Mouse (Mus musculus): ENCODE results near the gene Mgmt. TPM values are rescaled to one million over a fixed set of nuclear protein-coding genes. Genes with fewer than 3 reads are reported as not detected.

Gene Mgmt
- polyA plus RNA-seq, 1 experiment from 2014 or later = 8.1 TPM

- ATAC-seq (ENCODE audit: insufficient number of reproducible peaks, insufficient read depth, low FRiP score, low read depth) = no peak
- 82% methylated on average over 4 of the region's 4 CpGs for WGBS
- H3K27ac ChIP-seq (replicated peaks in 1 of 2; ENCODE audit: control insufficient read depth in 1 of 2, insufficient read depth in 1 of 2, low read depth in 2 of 2, low read length in 2 of 2) = no peak overlapping the region
Measured at GRCm38 (mm10) chr7:137037471-137037870, 143.1 kb downstream of the Mgmt start.

DNA sequence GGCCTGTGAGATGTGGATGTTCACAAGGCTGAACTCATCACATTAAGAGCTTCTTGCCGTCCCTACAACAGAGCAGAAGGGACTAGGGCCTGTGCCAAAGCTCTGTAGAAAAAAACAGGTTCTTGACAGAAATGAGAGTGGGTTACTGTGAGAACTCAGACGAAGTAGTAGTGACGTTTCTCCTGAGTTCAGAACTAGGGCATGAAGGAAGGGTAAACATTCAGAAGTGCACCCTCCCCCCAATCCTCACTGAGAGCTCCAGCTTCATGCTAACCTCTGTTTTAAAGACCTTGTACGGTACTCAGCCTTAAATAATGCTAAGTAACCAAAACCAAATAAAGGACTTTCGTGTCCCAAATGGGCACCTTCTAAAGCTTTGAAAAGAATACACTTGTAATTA lies 143.5 kb downstream of the Mgmt start:
- Histone ChIP-seq H3K4me1 (ENCODE audit: control insufficient read depth in 2 of 2, insufficient read depth in 2 of 2, low read length in 2 of 2) (peaks cover 0 to 6% of the 10 kb centered on the region in 2 experiments; a peak in 1 of 4 replicates), H3K27me3 (ENCODE audit: control insufficient read depth, insufficient read depth, low read length) (no peaks in the 10 kb centered on the region), H3K4me3 (ENCODE audit: control insufficient read depth in 1 of 2, insufficient read depth in 1 of 2, low read depth in 1 of 2, low read length in 2 of 2) (no peak overlapping the region), H3K9ac (ENCODE audit: low read length) (no peak overlapping the region), H3K27ac (replicated peaks in 1 of 2; ENCODE audit: control insufficient read depth in 1 of 2, insufficient read depth in 1 of 2, low read depth in 2 of 2, low read length in 2 of 2) (no peak overlapping the region), H3K4me2 (ENCODE audit: low read length) (no peak overlapping the region), H3K36me3 (ENCODE audit: control insufficient read depth, insufficient read depth, low read length) (no peaks in the 10 kb centered on the region), H3K9me3 (ENCODE audit: control insufficient read depth, low read length) (peaks cover 5% of the 10 kb centered on the region; the same call in 1 of the 2 replicates)
- ATAC-seq (ENCODE audit: insufficient number of reproducible peaks, insufficient read depth, low FRiP score, low read depth) = no peak
- whole genome bisulfite sequencing = 74% methylated on average over 5 of the region's 5 CpGs

More at GRCm38 (mm10) chr7:137037471-137037870, 143.1 kb downstream of the Mgmt start:
- Histone ChIP-seq H3K9ac (ENCODE audit: low read length) (no peak overlapping the region), H3K4me3 (ENCODE audit: control insufficient read depth in 1 of 2, insufficient read depth in 1 of 2, low read depth in 1 of 2, low read length in 2 of 2) (no peak overlapping the region), H3K4me1 (ENCODE audit: control insufficient read depth in 2 of 2, insufficient read depth in 2 of 2, low read length in 2 of 2) (peaks cover 0 to 6% of the 10 kb centered on the region in 2 experiments; a peak in 1 of 4 replicates), H3K36me3 (ENCODE audit: control insufficient read depth, insufficient read depth, low read length) (no peaks in the 10 kb centered on the region), H3K9me3 (ENCODE audit: control insufficient read depth, low read length) (peaks cover 5% of the 10 kb centered on the region; the same call in 1 of the 2 replicates), H3K4me2 (ENCODE audit: low read length) (no peak overlapping the region), H3K27me3 (ENCODE audit: control insufficient read depth, insufficient read depth, low read length) (no peaks in the 10 kb centered on the region)

DNA sequence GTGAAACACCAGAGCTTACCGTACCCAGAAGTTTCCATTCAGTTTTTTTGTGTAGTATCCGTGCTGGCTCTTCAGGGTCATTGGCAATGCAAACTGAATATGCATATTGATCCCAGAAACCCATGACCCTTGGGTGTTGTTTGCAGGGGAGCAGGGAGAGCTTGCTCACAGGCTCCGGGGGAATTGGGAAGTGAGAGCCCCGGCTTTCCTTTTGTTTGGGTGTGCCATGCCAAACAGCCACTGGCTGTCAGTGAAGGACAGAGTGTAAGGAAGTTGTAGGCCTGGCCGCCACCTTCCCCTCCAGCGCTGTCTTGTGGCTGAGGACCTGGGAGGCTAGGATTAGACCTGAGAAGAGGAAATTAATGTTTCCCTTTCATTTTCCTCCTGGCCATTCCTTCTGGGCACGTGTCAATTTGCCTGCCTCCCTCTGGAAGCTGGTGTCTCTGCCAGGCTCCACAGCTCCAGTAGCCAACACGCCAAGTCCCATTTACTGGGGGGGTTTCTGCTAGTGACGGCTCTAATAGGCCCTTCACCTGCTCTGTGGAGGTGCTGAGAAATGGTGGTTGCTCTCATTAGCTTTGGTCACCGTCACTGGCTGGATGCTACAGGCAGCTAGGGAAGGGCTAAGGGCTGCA lies 144.0 kb downstream of the Mgmt start:
- 76% methylated on average over 10 of the region's 10 CpGs for WGBS

GRCm38 (mm10) chr7:137038946-137039320 lies 144.5 kb downstream of the Mgmt start:
- Histone ChIP-seq H3K4me2 (ENCODE audit: low read length) (no peak overlapping the region), H3K9ac (ENCODE audit: low read length) (no peak overlapping the region), H3K36me3 (ENCODE audit: control insufficient read depth, insufficient read depth, low read length) (no peaks in the 10 kb centered on the region), H3K9me3 (ENCODE audit: control insufficient read depth, low read length) (peaks cover 5% of the 10 kb centered on the region; the same call in 1 of the 2 replicates), H3K27ac (replicated peaks in 1 of 2; ENCODE audit: control insufficient read depth in 1 of 2, insufficient read depth in 1 of 2, low read depth in 2 of 2, low read length in 2 of 2) (no peak overlapping the region), H3K4me1 (ENCODE audit: control insufficient read depth in 2 of 2, insufficient read depth in 2 of 2, low read length in 2 of 2) (peaks cover 0 to 6% of the 10 kb centered on the region in 2 experiments; a peak in 1 of 4 replicates), H3K27me3 (ENCODE audit: control insufficient read depth, insufficient read depth, low read length) (no peaks in the 10 kb centered on the region), H3K4me3 (ENCODE audit: control insufficient read depth in 1 of 2, insufficient read depth in 1 of 2, low read depth in 1 of 2, low read length in 2 of 2) (no peak overlapping the region)
- 73% methylated on average over 7 of the region's 7 CpGs for WGBS
- ATAC-seq (ENCODE audit: insufficient number of reproducible peaks, insufficient read depth, low FRiP score, low read depth) = no peak

More for the DNA sequence above, 144.0 kb downstream of the Mgmt start:
- Histone ChIP-seq H3K4me1 (ENCODE audit: control insufficient read depth in 2 of 2, insufficient read depth in 2 of 2, low read length in 2 of 2) (peaks cover 0 to 6% of the 10 kb centered on the region in 2 experiments; a peak in 1 of 4 replicates), H3K4me2 (ENCODE audit: low read length) (no peak overlapping the region), H3K9ac (ENCODE audit: low read length) (no peak overlapping the region), H3K4me3 (ENCODE audit: control insufficient read depth in 1 of 2, insufficient read depth in 1 of 2, low read depth in 1 of 2, low read length in 2 of 2) (no peak overlapping the region), H3K27me3 (ENCODE audit: control insufficient read depth, insufficient read depth, low read length) (no peaks in the 10 kb centered on the region), H3K27ac (replicated peaks in 1 of 2; ENCODE audit: control insufficient read depth in 1 of 2, insufficient read depth in 1 of 2, low read depth in 2 of 2, low read length in 2 of 2) (no peak overlapping the region), H3K9me3 (ENCODE audit: control insufficient read depth, low read length) (peaks cover 5% of the 10 kb centered on the region; the same call in 1 of the 2 replicates), H3K36me3 (ENCODE audit: control insufficient read depth, insufficient read depth, low read length) (no peaks in the 10 kb centered on the region)
- no peak for ATAC-seq (ENCODE audit: insufficient number of reproducible peaks, insufficient read depth, low FRiP score, low read depth)

DNA sequence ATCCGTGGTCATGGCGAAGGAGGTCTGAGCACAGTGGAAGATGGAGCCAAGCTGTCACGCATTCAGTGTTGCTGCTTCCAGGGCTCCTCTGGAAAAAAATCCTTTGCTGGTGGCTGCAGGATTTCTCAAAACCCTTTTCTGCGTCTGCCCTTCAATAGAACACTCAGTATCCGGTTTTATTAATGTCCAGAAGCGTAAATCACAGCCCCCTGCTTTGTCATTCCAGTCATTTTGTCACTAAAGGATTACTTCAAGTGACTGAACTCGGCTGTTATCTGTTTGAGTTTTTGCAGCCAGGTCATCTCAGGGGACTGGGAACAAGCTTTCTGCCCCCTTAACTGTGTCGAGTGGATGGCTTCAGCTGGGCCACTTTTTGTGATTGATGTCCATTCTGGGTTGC lies 146.2 kb downstream of the Mgmt start:
- ATAC-seq (ENCODE audit: insufficient number of reproducible peaks, insufficient read depth, low FRiP score, low read depth) = no peak
- no peak overlapping the region for H3K4me3 ChIP-seq (ENCODE audit: control insufficient read depth in 1 of 2, insufficient read depth in 1 of 2, low read depth in 1 of 2, low read length in 2 of 2)
- 32% methylated on average over 8 of the region's 8 CpGs for WGBS
- peaks cover 0 to 6% of the 10 kb centered on the region in 2 experiments; a peak in 1 of 4 replicates for H3K4me1 ChIP-seq (ENCODE audit: control insufficient read depth in 2 of 2, insufficient read depth in 2 of 2, low read length in 2 of 2)
- H3K9ac ChIP-seq (ENCODE audit: low read length) = no peak overlapping the region
- H3K27ac ChIP-seq (replicated peaks in 1 of 2; ENCODE audit: control insufficient read depth in 1 of 2, insufficient read depth in 1 of 2, low read depth in 2 of 2, low read length in 2 of 2) = no peak overlapping the region
- no peak overlapping the region for H3K4me2 ChIP-seq (ENCODE audit: low read length)
- no peaks in the 10 kb centered on the region for H3K27me3 ChIP-seq (ENCODE audit: control insufficient read depth, insufficient read depth, low read length)
- no peaks in the 10 kb centered on the region for H3K9me3 ChIP-seq (ENCODE audit: control insufficient read depth, low read length)
- no peaks in the 10 kb centered on the region for H3K36me3 ChIP-seq (ENCODE audit: control insufficient read depth, insufficient read depth, low read length)

DNA sequence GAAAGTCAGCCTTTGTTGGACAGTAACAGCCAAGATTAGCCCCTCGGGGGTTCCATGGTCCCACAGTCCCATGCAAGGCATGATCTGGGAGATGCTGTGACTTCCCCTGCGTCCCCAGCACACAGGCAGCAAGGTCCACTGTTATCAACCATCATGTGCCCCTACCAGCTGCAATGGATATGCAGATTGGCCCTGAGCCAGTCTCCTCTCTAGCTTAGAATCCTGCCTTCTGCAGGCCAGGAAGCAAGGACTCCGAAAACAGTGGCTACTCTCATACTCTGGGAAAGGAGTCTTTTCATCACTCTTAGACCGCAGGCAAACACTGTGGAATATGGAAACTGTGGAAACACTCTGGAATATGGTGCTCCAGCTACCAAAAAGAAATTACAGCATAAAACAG lies 152.5 kb downstream of the Mgmt start:
- H3K4me3 ChIP-seq (ENCODE audit: control insufficient read depth in 1 of 2, insufficient read depth in 1 of 2, low read depth in 1 of 2, low read length in 2 of 2) = no peak overlapping the region
- H3K27me3 ChIP-seq (ENCODE audit: control insufficient read depth, insufficient read depth, low read length) = no peaks in the 10 kb centered on the region
- peaks cover 4% of the 10 kb centered on the region; the same call in 1 of the 2 replicates for H3K9me3 ChIP-seq (ENCODE audit: control insufficient read depth, low read length)
- no peak overlapping the region for H3K9ac ChIP-seq (ENCODE audit: low read length)
- ATAC-seq (ENCODE audit: insufficient number of reproducible peaks, insufficient read depth, low FRiP score, low read depth) = no peak
- no peak overlapping the region for H3K4me2 ChIP-seq (ENCODE audit: low read length)
- H3K36me3 ChIP-seq (ENCODE audit: control insufficient read depth, insufficient read depth, low read length) = no peaks in the 10 kb centered on the region
- WGBS = 54% methylated on average over 4 of the region's 4 CpGs
- H3K4me1 ChIP-seq (ENCODE audit: control insufficient read depth in 2 of 2, insufficient read depth in 2 of 2, low read length in 2 of 2) = peaks cover 5 to 8% of the 10 kb centered on the region in 2 experiments
- H3K27ac ChIP-seq (replicated peaks in 1 of 2; ENCODE audit: control insufficient read depth in 1 of 2, insufficient read depth in 1 of 2, low read depth in 2 of 2, low read length in 2 of 2) = no peak overlapping the region

GRCm38 (mm10) chr7:137048086-137048922 lies 153.9 kb downstream of the Mgmt start:
- Histone ChIP-seq H3K4me1 (ENCODE audit: control insufficient read depth in 2 of 2, insufficient read depth in 2 of 2, low read length in 2 of 2) (peaks cover 5 to 8% of the 10 kb centered on the region in 2 experiments), H3K4me3 (ENCODE audit: control insufficient read depth in 1 of 2, insufficient read depth in 1 of 2, low read depth in 1 of 2, low read length in 2 of 2) (no peak overlapping the region), H3K9me3 (ENCODE audit: control insufficient read depth, low read length) (peaks cover 6% of the 10 kb centered on the region; the same call in 1 of the 2 replicates), H3K36me3 (ENCODE audit: control insufficient read depth, insufficient read depth, low read length) (no peaks in the 10 kb centered on the region), H3K27ac (replicated peaks in 1 of 2; ENCODE audit: control insufficient read depth in 1 of 2, insufficient read depth in 1 of 2, low read depth in 2 of 2, low read length in 2 of 2) (no peak overlapping the region), H3K4me2 (ENCODE audit: low read length) (no peak overlapping the region), H3K27me3 (ENCODE audit: control insufficient read depth, insufficient read depth, low read length) (no peaks in the 10 kb centered on the region; the same call in 1 of the 2 replicates), H3K9ac (ENCODE audit: low read length) (no peak overlapping the region)
- ATAC-seq (ENCODE audit: insufficient number of reproducible peaks, insufficient read depth, low FRiP score, low read depth) = no peak
- 68% methylated on average over 8 of the region's 8 CpGs for WGBS
